Mouse (Mus musculus): Measurements from ENCODE around the gene Sirpa.

Sirpa gene

DNA sequence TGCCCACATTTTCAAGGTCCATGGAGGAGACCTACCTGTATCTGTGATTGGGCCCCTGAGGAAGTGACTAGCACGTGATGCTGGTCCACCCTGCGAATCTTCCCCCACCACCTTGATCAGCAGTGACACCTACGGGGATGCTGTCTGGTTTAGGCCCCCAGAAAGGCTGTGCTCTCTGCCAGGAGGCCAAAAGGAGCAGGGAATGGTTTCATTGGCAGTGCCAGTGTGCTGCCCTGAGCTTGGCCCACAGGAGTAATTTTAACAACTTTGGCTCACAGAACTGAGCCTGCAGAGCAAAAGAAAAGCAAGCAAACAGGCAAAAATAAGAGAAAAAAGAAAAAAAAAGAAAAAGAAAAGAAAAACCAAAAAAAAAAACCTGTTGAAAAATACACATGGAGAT lies 13.2 kb downstream of the Sirpa start:
- no peak for DNase-seq (ENCODE audit: inconsistent age in 2 of 2, low spot score in 1 of 2)

DNA sequence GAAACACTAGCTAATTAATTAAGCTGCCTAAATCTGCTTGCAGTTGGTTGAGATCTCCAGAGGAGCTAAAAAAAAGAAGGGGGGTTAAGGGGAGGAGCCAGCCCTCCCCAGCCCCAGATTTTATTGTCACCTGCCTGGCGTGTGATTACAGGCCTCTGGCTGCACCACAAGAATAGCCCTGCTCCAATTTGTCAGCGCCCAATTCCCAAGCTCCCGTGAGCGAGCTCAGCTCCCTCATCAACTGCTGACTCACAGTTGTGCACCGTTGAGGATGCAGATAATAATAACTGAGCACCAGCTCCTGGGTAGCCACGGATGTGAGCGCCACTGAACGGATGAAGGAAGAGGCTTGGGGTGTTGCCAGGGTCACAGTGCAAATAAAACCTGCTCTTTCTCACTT lies 13.6 kb downstream of the Sirpa start:
- DNase-seq (ENCODE audit: inconsistent age in 2 of 2, low spot score in 1 of 2), result peak in 1 of 2 experiments; percentile 51

DNA sequence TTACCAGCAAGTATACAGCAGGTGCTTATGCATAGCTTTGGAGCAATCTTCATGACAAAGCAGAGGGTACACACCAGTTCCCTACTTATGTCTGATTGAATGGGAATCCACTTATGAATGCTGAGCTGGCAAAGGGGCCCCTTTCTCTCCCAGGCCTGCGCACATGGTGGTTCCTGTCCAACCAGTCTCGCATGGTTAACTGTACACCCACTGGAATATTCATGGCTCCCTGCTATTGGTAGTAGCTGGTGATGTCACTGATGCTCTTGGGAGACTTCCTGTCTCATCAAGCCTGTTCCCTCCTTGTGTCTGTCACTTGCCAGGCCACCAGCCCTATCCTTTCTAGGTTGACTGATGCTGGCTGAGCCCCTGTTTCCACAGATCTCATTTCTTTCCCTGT lies 14.3 kb downstream of the Sirpa start:
- DNase-seq (ENCODE audit: inconsistent age in 2 of 2, low spot score in 1 of 2), result no peak

DNA sequence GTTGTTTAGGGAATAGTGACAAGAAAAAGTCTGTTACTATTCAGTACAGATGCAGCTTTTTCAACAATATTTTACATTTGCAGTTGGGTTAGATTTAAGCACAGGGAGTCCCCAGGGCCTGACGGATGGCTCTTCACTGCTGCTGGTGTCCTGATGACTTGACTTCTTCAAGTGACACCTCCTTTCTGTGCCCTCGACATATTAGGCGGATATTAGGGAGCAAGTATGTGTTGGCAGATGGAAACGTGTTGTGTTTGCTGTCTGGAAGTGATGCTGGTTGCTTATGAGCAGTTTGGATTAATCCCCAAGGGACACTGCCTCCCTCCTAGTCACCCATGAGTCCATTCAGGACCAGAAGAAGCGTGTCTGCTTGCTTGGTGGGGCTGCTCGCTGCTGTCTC lies 21.3 kb downstream of the Sirpa start:
- no peak for DNase-seq (ENCODE audit: inconsistent age in 2 of 2, low spot score in 1 of 2)

DNA sequence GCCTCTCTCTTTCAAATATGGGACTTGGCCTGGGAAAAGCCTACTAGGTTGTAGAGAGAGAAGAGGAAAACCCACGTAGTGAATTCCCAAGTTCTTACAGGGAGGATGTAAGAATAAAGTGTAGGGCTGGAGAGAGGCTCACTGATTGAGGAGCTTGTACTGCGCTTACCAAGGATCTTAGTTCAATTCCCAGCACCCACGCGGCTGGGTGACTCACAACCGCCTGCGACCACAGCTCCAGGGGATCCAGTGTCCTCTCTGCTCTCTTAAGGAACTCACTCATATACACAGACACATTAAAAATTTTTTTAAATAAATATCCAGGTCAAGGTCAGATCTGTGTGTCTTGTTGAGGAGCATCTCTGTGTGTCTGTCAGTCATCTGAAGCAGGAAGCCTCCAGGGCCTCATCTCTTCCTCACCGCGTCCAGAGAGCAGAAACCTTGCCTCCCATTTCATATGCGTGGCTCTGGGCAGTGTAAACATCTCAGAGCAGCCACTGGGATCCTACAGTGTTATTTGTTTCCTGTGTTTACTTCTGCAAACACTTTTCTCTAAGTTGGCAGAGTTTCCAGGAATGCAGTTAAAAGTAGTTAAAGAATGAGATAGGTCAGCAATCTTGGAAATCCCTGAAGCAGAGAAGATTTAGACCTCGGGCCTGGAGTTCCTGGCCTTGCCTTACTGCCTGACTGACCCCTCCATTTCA lies 22.0 kb downstream of the Sirpa start:
- no peak for DNase-seq (ENCODE audit: inconsistent age in 2 of 2, low spot score in 1 of 2)

DNA sequence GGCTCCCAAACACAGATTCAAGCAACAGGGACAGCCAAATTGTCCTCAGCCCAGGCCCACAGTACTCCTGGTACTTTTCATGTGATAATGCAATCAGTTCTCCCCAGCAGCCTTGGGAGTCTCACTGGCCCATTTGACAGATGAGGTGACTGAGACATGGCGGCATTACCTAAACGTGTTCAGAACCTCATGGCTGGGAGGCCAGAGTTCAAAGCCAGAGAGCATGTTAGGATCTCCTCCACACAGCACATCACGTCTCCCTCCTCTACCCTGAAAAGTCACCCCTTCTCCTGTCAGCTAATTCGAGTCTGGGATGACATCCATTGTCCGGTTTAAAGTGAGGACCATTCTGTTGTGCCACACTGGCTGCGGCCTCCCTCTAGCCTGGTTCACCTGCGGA lies 27.5 kb downstream of the Sirpa start:
- DNase-seq (ENCODE audit: inconsistent age in 2 of 2, low spot score in 1 of 2), result no peak

DNA sequence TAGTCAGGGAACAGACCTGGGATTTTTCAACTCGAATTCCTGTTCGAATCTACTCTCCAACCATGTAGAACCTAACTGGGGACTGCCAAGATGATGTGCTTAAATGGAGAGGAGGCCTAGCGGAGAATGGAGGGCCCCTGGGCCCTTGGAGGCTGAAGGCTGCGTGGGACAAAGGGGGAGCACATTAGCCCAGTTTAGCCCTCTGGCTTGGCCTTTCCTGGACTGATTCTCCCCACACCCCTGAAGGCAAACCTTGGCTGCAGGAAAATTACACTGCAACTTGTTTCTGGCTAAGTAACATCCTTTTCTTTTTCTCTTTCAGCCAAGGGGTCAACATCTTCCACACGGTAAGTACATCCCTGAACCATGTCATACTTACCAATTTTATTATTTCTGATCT lies 28.2 kb downstream of the Sirpa start:
- no peak for DNase-seq (ENCODE audit: inconsistent age in 2 of 2, low spot score in 1 of 2)

DNA sequence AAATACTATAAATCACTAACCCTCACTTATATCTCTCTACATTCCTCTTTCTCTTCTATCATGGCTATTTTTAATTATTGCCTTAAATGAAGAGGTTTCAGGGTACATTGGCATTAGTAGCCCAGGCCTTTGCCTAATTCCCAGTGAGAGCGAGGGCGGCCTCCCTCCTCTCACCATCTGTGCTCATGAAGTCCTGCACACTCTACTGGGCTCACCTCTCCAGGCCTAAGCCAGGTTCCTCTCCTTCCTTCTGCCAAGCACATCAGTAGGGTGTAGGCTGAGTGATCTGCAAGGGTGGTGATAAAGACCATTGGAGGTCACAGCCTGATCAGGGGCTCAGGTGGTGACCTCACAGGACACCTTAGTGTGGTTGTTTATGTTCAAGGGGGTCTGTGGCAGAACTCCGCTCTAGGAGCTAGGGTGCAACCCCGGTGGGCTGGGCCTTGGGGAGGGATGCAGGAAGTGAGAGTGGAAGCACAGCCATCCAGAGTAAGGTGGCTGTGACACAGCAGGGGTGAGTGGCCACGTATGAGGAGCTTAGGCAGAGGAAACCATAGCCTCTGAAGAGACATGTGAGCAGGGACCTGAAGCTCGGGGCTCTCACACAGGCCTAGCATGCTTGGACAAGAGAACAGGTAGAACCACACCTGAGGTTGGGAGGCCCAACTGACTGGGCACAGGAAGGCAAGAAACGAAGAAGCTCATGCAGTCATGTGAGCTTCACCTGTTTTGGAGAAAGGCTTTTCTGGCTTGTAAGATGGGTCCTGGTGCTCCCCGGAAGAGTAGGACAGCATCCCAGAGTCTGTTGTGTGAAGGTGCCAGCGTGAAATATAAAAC lies 29.2 kb downstream of the Sirpa start:
- DNase-seq (ENCODE audit: inconsistent age in 2 of 2, low spot score in 1 of 2), result no peak

DNA sequence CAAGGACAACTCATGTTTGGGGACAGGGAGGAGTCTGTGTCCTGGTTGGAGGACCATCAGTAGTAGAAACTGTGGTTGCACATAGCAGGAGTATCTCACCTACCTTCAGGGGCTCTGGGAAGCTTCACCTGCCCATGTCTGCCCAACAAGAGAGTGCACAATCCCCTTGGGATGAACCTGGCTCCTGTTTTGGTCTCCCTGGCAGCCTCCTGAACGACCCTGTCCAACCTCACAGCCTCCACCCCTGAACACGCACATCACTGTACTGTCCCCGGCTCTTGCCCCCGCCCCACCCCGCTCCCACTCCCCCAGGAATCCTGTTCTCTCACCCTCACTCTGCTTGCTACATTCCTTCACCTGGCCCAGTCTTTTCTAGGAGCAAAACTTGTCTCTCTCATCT lies 30.3 kb downstream of the Sirpa start:
- no peak for DNase-seq (ENCODE audit: inconsistent age in 2 of 2, low spot score in 1 of 2)

DNA sequence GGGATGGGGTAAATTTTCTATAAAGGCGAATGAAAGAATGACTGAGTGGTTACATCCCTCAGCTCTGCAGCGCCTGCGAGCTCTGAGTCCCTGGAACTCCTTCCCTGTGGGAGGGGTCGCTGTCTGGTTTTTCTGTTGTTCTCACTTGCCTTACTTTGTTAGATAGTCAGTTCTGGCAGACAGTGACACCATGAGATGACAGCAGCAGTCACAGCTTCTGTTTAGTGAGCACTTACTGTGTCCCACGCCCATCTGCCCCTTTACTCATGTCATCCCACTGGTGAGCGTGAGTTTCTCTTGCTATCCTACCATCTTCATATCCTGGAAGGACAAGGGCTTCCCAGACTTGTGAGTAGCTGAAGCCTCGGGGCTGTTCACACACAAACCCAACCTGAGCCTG lies 31.1 kb downstream of the Sirpa start:
- no peak for DNase-seq (ENCODE audit: inconsistent age in 2 of 2, low spot score in 1 of 2)

DNA sequence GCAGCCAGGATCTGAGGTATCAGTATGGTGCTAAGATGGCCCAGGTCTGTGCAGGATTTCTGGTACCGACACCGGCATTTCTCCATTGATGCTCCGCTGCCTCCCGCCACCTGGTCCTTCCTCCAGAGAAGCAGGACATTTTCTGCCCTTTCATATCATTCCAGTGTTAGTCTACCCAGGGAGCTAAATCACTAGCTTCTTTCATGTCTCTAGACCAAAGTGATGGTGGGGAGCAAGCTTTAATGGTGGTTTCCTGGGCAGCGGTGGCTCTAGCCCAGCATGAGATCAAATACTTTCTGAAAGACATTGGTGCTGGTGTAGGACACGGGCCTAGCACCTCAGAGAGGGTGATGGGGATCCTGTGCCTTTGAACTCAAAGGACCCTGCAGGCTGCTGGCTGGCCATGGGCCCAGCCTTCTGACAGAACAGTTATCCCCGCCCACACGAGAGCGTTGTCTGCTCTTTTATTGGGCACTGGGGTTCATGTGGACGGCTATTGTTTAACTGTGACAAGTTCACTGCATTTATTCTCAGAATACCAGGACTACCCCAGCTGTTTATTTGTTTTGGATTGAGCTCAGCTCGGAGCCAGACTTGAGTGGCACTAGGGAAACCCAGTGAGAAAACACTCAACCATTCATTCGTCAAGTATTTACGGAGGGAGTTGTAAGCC lies 31.7 kb downstream of the Sirpa start:
- no peak for DNase-seq (ENCODE audit: inconsistent age in 2 of 2, low spot score in 1 of 2)

DNA sequence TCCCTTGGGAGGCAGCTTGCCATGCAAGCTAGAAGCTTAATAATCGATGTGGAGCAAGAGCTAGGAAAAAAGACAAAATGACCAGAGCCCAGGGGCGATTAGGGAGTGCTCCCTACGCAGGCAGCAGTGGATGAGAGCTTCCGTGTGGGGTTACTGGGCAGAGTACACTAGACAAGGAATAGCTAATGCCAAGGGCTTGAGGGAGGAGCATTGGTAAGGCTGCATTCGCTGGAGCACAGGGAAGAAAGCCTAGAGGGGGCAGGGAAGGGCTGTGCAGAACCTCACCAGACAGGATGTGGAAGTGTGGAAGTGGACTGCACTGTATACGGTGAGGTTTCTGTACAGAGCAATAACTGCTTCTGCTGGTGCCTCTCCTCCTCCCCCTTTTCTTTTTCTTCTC lies 32.3 kb downstream of the Sirpa start:
- DNase-seq (ENCODE audit: inconsistent age in 2 of 2, low spot score in 1 of 2), result no peak

DNA sequence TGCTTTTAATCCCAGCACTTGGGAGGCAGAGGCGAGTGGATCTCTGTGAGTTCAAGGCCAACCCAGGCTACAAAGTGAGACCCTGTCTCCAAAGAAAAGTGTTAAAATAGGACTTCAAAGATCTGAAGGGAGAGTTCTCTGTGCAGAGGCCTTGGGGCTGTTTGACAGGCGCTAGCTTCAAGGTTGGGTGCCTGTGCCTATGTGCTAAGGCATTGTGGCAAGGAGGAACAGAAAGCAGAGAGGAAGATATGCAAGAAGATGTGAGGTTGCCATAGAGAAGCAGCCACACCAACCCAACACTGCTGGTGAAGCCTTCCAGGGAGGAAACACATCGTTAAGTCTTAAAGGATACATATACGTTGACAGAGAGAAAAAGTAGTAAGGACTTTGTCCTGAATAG lies 33.2 kb downstream of the Sirpa start:
- no peak for DNase-seq (ENCODE audit: inconsistent age in 2 of 2, low spot score in 1 of 2)

DNA sequence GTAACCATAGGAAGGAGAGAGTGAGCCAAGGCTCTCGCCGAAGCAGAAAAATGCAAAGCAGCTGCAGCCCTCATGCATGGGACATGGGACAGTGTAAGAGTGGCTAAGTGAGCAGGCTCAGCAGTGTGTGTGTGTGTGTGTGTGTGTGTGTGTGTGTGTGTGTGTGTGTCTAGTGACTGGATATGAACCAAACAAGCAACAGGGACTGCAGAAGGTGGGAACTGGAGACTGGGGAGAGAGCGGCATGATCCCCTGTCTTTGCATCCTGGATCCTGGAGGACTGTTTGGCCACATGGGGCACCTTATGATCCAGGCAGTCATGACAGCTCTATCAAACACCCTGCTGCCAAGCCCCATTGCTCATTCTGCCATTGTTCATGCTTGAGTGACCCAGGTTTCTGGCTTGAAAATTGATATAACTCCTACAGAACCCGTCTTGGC lies 34.0 kb downstream of the Sirpa start:
- no peak for DNase-seq (ENCODE audit: inconsistent age in 2 of 2, low spot score in 1 of 2)

DNA sequence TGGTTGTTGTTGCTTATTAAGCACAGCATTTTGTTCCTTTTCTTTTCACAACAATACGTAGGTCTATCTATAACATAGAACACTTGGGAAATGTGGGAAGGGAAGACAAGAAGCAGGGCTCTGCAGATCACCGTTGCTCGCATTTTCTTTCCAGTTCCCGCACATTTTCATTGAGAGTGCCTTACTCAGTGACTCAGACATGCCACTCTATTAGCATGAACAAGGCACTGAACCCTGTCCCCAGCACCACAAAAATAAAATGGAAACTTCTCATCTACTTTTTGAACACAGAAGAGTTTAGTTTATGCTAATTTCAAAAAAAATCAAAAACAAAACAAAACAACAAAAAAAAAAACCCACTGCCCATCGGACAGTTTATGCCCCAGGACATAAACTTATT lies 34.5 kb downstream of the Sirpa start:
- DNase-seq (ENCODE audit: inconsistent age in 2 of 2, low spot score in 1 of 2), result no peak

DNA sequence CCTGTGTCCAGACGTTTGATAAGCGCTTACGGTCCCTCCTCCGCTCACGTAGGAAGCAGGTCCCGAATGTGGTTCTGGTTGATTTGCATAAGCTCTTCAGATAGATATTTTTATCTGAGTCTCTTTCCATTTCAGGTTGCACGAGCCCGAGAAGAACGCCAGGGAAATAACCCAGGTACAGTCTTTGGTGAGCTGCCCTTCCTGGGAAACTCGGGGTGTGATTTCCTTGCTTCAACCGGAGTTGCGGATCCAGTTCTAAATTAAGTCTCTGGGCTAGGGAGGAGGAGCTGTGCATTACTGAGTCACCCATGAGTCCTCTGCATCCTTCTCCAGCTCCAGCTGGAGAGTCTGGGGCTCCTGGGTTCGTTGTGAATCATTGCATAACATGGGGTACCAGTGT lies 35.2 kb downstream of the Sirpa start:
- DNase-seq (ENCODE audit: inconsistent age in 2 of 2, low spot score in 1 of 2), result no peak

DNA sequence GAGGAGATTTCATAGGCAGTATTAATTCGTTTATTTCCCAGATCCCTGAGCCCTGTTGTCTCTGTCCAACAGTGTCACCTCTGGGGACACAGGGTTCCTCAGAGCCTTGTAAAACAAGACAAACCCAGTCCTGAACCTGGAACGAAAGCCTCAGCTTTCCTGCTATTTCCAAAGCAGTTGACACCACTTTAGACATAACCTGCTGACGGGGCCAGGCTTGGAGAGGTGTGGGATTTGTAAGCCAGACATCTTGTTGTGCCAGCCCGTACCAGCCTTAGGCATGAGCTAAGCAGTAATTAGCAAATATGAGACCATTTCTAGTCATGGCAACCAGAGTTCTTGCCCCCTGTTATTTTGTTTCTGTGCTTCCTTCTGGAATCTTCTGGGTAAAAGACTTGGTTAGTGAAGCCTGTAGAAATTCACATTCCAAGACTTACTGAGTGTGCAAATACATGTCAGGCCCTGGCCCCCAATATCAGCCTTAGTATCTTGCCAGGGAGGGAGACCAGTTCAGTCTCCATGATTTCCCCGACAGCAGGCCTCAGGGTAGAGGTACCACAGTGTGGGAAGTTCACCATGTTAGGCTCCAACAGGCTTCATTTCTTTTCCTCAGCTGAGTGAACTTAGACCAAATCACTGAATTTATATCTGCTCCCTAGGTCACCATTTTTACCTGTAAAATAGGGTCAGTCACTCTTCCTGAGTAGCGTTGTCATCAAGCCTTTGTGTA lies 36.0 kb downstream of the Sirpa start:
- DNase-seq (ENCODE audit: inconsistent age in 2 of 2, low spot score in 1 of 2), result no peak

DNA sequence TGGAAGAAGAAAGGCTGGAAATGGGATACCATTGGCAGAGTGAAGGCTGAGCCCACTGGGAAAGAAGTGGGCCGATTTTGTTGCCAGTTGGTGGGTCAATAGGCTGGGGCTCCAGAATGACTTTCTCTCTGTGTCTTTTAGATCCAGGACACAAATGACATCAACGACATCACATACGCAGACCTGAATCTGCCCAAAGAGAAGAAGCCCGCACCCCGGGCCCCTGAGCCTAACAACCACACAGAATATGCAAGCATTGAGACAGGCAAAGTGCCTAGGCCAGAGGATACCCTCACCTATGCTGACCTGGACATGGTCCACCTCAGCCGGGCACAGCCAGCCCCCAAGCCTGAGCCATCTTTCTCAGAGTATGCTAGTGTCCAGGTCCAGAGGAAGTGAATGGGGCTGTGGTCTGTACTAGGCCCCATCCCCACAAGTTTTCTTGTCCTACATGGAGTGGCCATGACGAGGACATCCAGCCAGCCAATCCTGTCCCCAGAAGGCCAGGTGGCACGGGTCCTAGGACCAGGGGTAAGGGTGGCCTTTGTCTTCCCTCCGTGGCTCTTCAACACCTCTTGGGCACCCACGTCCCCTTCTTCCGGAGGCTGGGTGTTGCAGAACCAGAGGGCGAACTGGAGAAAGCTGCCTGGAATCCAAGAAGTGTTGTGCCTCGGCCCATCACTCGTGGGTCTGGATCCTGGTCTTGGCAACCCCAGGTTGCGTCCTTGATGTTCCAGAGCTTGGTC lies 37.3 kb downstream of the Sirpa start:
- no peak for DNase-seq (ENCODE audit: inconsistent age in 2 of 2, low spot score in 1 of 2)

DNA sequence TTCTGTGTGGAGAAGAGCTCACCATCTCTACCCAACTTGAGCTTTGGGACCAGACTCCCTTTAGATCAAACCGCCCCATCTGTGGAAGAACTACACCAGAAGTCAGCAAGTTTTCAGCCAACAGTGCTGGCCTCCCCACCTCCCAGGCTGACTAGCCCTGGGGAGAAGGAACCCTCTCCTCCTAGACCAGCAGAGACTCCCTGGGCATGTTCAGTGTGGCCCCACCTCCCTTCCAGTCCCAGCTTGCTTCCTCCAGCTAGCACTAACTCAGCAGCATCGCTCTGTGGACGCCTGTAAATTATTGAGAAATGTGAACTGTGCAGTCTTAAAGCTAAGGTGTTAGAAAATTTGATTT lies 37.9 kb downstream of the Sirpa start:
- DNase-seq (ENCODE audit: inconsistent age in 2 of 2, low spot score in 1 of 2), result no peak

DNA sequence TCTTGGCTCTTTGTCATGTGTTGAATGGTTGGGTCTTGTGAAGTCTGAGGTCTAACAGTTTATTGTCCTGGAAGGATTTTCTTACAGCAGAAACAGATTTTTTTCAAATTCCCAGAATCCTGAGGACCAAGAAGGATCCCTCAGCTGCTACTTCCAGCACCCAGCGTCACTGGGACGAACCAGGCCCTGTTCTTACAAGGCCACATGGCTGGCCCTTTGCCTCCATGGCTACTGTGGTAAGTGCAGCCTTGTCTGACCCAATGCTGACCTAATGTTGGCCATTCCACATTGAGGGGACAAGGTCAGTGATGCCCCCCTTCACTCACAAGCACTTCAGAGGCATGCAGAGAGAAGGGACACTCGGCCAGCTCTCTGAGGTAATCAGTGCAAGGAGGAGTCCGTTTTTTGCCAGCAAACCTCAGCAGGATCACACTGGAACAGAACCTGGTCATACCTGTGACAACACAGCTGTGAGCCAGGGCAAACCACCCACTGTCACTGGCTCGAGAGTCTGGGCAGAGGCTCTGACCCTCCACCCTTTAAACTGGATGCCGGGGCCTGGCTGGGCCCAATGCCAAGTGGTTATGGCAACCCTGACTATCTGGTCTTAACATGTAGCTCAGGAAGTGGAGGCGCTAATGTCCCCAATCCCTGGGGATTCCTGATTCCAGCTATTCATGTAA lies 38.5 kb downstream of the Sirpa start:
- DNase-seq (ENCODE audit: inconsistent age in 2 of 2, low spot score in 1 of 2), result peak in 1 of 2 experiments; percentile 68
